Mouse (Mus musculus): ENCODE data around the gene Esm1. TPM values are rescaled to one million over a fixed set of nuclear protein-coding genes. Genes with fewer than 3 reads are reported as not detected.

Esm1 gene
- polyA plus RNA-seq, 1 experiment from 2014 or later = 3.1 TPM

- 85% methylated on average over 2 of the region's 2 CpGs for WGBS
- Histone ChIP-seq H3K36me3 (no peaks in the 10 kb centered on the region), H3K4me2 (replicated peaks) (no peak overlapping the region), H3K9me3 (replicated peaks) (no peaks in the 10 kb centered on the region), H3K27me3 (no peaks in the 10 kb centered on the region), H3K4me1 (no peaks in the 10 kb centered on the region), H3K4me3 (replicated peaks) (no peak overlapping the region), H3K27ac (replicated peaks) (no peak overlapping the region), H3K9ac (no peak overlapping the region)
- ATAC-seq (ENCODE audit: insufficient number of reproducible peaks, low FRiP score, low TSS enrichment, low read depth) = no peak
Measured at GRCm38 (mm10) chr13:113201631-113202030, 7.8 kb upstream of the Esm1 start.

GRCm38 (mm10) chr13:113202184-113202583, 7.3 kb upstream of the Esm1 start:
- WGBS = 60% methylated on average over 4 of the region's 4 CpGs
- Histone ChIP-seq H3K9me3 (replicated peaks) (no peaks in the 10 kb centered on the region), H3K36me3 (no peaks in the 10 kb centered on the region), H3K4me1 (no peaks in the 10 kb centered on the region), H3K27ac (replicated peaks) (no peak overlapping the region), H3K4me2 (replicated peaks) (no peak overlapping the region), H3K9ac (no peak overlapping the region), H3K4me3 (replicated peaks) (no peak overlapping the region), H3K27me3 (no peaks in the 10 kb centered on the region)
- no peak for ATAC-seq (ENCODE audit: insufficient number of reproducible peaks, low FRiP score, low TSS enrichment, low read depth)

GRCm38 (mm10) chr13:113203146-113203545, 6.3 kb upstream of the Esm1 start:
- no peaks in the 10 kb centered on the region for H3K36me3 ChIP-seq
- no peak overlapping the region for H3K4me2 ChIP-seq (replicated peaks)
- H3K9me3 ChIP-seq (replicated peaks) = no peaks in the 10 kb centered on the region
- no peak for ATAC-seq (ENCODE audit: insufficient number of reproducible peaks, low FRiP score, low TSS enrichment, low read depth)
- no peak overlapping the region for H3K9ac ChIP-seq
- H3K4me3 ChIP-seq (replicated peaks) = no peak overlapping the region
- H3K27ac ChIP-seq (replicated peaks) = no peak overlapping the region
- no peaks in the 10 kb centered on the region for H3K4me1 ChIP-seq
- no peaks in the 10 kb centered on the region for H3K27me3 ChIP-seq
- 64% methylated on average over 5 of the region's 5 CpGs for WGBS

- H3K4me3 ChIP-seq (replicated peaks) = no peak overlapping the region
- ATAC-seq (ENCODE audit: insufficient number of reproducible peaks, low FRiP score, low TSS enrichment, low read depth) = no peak
- no peak overlapping the region for H3K9ac ChIP-seq
- H3K27me3 ChIP-seq = peaks cover 10% of the 10 kb centered on the region
- 84% methylated on average over 5 of the region's 5 CpGs for WGBS
- no peaks in the 10 kb centered on the region for H3K36me3 ChIP-seq
- H3K9me3 ChIP-seq (replicated peaks) = no peaks in the 10 kb centered on the region
- no peak overlapping the region for H3K27ac ChIP-seq (replicated peaks)
- peaks cover 8% of the 10 kb centered on the region for H3K4me1 ChIP-seq
- no peak overlapping the region for H3K4me2 ChIP-seq (replicated peaks)
Measured at GRCm38 (mm10) chr13:113205346-113205745, 4.1 kb upstream of the Esm1 start.

GRCm38 (mm10) chr13:113211345-113211744, 1.9 kb downstream of the Esm1 start:
- no peak overlapping the region for H3K4me3 ChIP-seq (replicated peaks)
- no peak overlapping the region for H3K9ac ChIP-seq
- H3K9me3 ChIP-seq (replicated peaks) = no peaks in the 10 kb centered on the region
- no peak overlapping the region for H3K4me2 ChIP-seq (replicated peaks)
- no peaks in the 10 kb centered on the region for H3K36me3 ChIP-seq
- H3K27ac ChIP-seq (replicated peaks) = no peak overlapping the region
- peaks cover 16% of the 10 kb centered on the region for H3K27me3 ChIP-seq
- H3K4me1 ChIP-seq = peaks cover 8% of the 10 kb centered on the region
- WGBS = 40% methylated on average over 15 of the region's 15 CpGs
- ATAC-seq (ENCODE audit: insufficient number of reproducible peaks, low FRiP score, low TSS enrichment, low read depth) = no peak

GRCm38 (mm10) chr13:113212401-113212800, 2.9 kb downstream of the Esm1 start:
- Histone ChIP-seq H3K9ac (no peak overlapping the region), H3K36me3 (no peaks in the 10 kb centered on the region), H3K4me3 (replicated peaks) (no peak overlapping the region), H3K27me3 (peaks cover 16% of the 10 kb centered on the region), H3K9me3 (replicated peaks) (no peaks in the 10 kb centered on the region), H3K4me2 (replicated peaks) (no peak overlapping the region), H3K27ac (replicated peaks) (no peak overlapping the region), H3K4me1 (peaks cover 8% of the 10 kb centered on the region)
- ATAC-seq (ENCODE audit: insufficient number of reproducible peaks, low FRiP score, low TSS enrichment, low read depth) = no peak
- WGBS = 66% methylated on average over 3 of the region's 3 CpGs

- H3K27me3 ChIP-seq = peaks cover 13% of the 10 kb centered on the region
- H3K4me1 ChIP-seq = peaks cover 8% of the 10 kb centered on the region
- no peaks in the 10 kb centered on the region for H3K9me3 ChIP-seq (replicated peaks)
- H3K36me3 ChIP-seq = no peaks in the 10 kb centered on the region
- H3K27ac ChIP-seq (replicated peaks) = no peak overlapping the region
- WGBS = 79% methylated on average over 3 of the region's 3 CpGs
- no peak overlapping the region for H3K4me3 ChIP-seq (replicated peaks)
- H3K9ac ChIP-seq = no peak overlapping the region
- no peak for ATAC-seq (ENCODE audit: insufficient number of reproducible peaks, low FRiP score, low TSS enrichment, low read depth)
- H3K4me2 ChIP-seq (replicated peaks) = no peak overlapping the region
Measured at GRCm38 (mm10) chr13:113213865-113214264, 4.4 kb downstream of the Esm1 start.

- no peak for ATAC-seq (ENCODE audit: insufficient number of reproducible peaks, low FRiP score, low TSS enrichment, low read depth)
- no peaks in the 10 kb centered on the region for H3K36me3 ChIP-seq
Measured at GRCm38 (mm10) chr13:113221851-113222250, 12.4 kb downstream of the Esm1 start.

GRCm38 (mm10) chr13:113224105-113224504, 14.6 kb downstream of the Esm1 start:
- Histone ChIP-seq H3K27ac (replicated peaks) (no peak overlapping the region), H3K27me3 (no peaks in the 10 kb centered on the region), H3K4me2 (replicated peaks) (peak overlapping the region; percentile 22), H3K4me1 (peaks cover 10% of the 10 kb centered on the region), H3K4me3 (replicated peaks) (peak overlapping the region; percentile 11; the same call in 1 of the 2 replicates), H3K9me3 (replicated peaks) (no peaks in the 10 kb centered on the region), H3K9ac (no peak overlapping the region), H3K36me3 (no peaks in the 10 kb centered on the region)
- 13% methylated on average over 2 of the region's 2 CpGs for WGBS
- ATAC-seq (ENCODE audit: insufficient number of reproducible peaks, low FRiP score, low TSS enrichment, low read depth) = no peak

More at GRCm38 (mm10) chr13:113221851-113222250, 12.4 kb downstream of the Esm1 start:
- Histone ChIP-seq H3K9me3 (replicated peaks) (no peaks in the 10 kb centered on the region), H3K27me3 (no peaks in the 10 kb centered on the region), H3K4me3 (replicated peaks) (no peak overlapping the region), H3K4me2 (replicated peaks) (no peak overlapping the region), H3K9ac (no peak overlapping the region), H3K27ac (replicated peaks) (no peak overlapping the region), H3K4me1 (peaks cover 10% of the 10 kb centered on the region)
- WGBS = 58% methylated on average over 6 of the region's 6 CpGs

- no peaks in the 10 kb centered on the region for H3K27me3 ChIP-seq
- H3K4me2 ChIP-seq (replicated peaks) = no peak within 1 kb of the TSS
- H3K9ac ChIP-seq = no peak within 1 kb of the TSS
- no peak within 1 kb of the TSS for H3K4me3 ChIP-seq (replicated peaks)
- no peaks in the 10 kb centered on the region for H3K36me3 ChIP-seq
- no peaks in the 10 kb centered on the region for H3K9me3 ChIP-seq (replicated peaks)
- whole genome bisulfite sequencing = 59% methylated on average over 7 of the region's 7 CpGs
- no peak within 1 kb of the TSS for H3K27ac ChIP-seq (replicated peaks)
- ATAC-seq (ENCODE audit: insufficient number of reproducible peaks, low FRiP score, low TSS enrichment, low read depth) = no peak
- H3K4me1 ChIP-seq = peaks cover 10% of the 10 kb centered on the region
Measured at GRCm38 (mm10) chr13:113225811-113226210, 16.4 kb downstream of the Esm1 start, which contains the start of gene Gzmk. Gene Gzmk, minus strand, starts transcription at chr13:113225908.

GRCm38 (mm10) chr13:113227076-113227475, 17.6 kb downstream of the Esm1 start:
- H3K9ac ChIP-seq = no peak overlapping the region
- H3K4me3 ChIP-seq (replicated peaks) = no peak overlapping the region
- peaks cover 10% of the 10 kb centered on the region for H3K4me1 ChIP-seq
- H3K27me3 ChIP-seq = no peaks in the 10 kb centered on the region
- no peak overlapping the region for H3K4me2 ChIP-seq (replicated peaks)
- H3K27ac ChIP-seq (replicated peaks) = no peak overlapping the region
- no peak for ATAC-seq (ENCODE audit: insufficient number of reproducible peaks, low FRiP score, low TSS enrichment, low read depth)
- H3K9me3 ChIP-seq (replicated peaks) = no peaks in the 10 kb centered on the region
- 58% methylated on average over 4 of the region's 4 CpGs for WGBS
- H3K36me3 ChIP-seq = no peaks in the 10 kb centered on the region

- H3K27me3 ChIP-seq = no peaks in the 10 kb centered on the region
- no peak for ATAC-seq (ENCODE audit: insufficient number of reproducible peaks, low FRiP score, low TSS enrichment, low read depth)
- WGBS = 82% methylated on average over 17 of the region's 17 CpGs
- H3K9ac ChIP-seq = no peak overlapping the region
- H3K27ac ChIP-seq (replicated peaks) = no peak overlapping the region
- H3K4me1 ChIP-seq = peaks cover 7% of the 10 kb centered on the region; the same call in 1 of the 2 replicates
- H3K36me3 ChIP-seq = no peaks in the 10 kb centered on the region
- H3K4me3 ChIP-seq (replicated peaks) = no peak overlapping the region
- no peaks in the 10 kb centered on the region for H3K9me3 ChIP-seq (replicated peaks)
- H3K4me2 ChIP-seq (replicated peaks) = no peak overlapping the region
Measured at GRCm38 (mm10) chr13:113227666-113228463, 18.4 kb downstream of the Esm1 start.
